ENCODE assay signal across 11 mouse cellular contexts in the genomic region with DNA sequence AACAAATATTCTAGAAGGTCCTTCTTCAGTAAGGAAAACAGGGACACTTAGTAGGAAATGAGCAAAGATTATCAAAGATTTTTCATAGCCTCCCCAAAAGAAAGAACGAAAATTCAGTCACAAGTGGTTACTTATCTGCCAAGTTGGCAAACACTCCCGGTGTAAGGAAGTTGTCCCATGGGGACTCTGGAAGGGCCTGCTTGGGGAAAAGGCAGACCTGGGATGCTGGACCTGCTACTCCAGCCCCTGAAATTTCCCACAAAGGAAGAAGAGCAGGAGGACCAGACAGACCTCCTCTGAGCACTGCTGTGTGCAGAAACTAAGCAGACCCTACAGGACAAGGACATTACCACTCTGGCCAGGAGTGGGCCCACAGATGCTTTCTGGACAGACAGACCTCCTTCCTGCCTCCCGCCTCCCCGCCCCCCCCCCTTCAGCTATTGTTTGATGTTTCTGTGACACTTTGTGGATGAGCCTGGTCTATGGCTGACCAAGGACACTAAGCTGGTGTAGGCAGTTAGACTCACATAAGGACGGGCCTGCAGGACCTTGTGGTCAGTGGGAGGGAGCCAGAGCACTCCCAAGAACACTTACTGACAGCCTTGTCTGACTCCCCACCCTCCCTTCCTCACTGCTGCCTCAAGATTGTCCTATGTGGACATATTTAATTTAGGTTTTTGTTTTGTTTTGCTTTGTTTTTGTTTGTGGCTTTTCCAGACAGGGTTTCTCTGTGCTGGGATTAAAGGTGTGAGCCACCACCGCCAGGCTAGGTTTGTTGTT. TPM values are rescaled to one million over a fixed set of nuclear protein-coding genes. Genes with fewer than 3 reads are reported as not detected.
DNase-seq lines count a peak whose midpoint lies in the region; ATAC-seq lines count a peak whose summit lies in the region.
"Had no signal": no experiment of that assay in that cellular context is flagged by ENCODE, and none has a peak within 500 bp of the region (broad histone marks: within the 10 kb centered on the region; RNA-seq: fewer than 3 reads in every experiment).

No protein-coding gene starts in this region.

- no peaks in the 10 kb centered on the region for H3K27me3 ChIP-seq in intestine, embryonic 14.5 days (replicated peaks; ENCODE audit: control insufficient read depth, insufficient read depth, low read length)
- no peaks in the 10 kb centered on the region for H3K27me3 ChIP-seq in intestine, embryonic 16.5 days (replicated peaks; ENCODE audit: control insufficient read depth, insufficient read depth, low read length)
- no peaks in the 10 kb centered on the region for H3K27me3 ChIP-seq in embryonic facial prominence, embryonic 14.5 days (replicated peaks; ENCODE audit: control insufficient read depth, insufficient read depth, low read length)
- 0 out of 2 replicates have a peak, but pooled peaks cover 2% of the 10 kb centered on the region for H3K27me3 ChIP-seq in midbrain, embryonic 13.5 days
- H3K27me3 ChIP-seq: stomach, embryonic 15.5 days had no signal

- no peak overlapping the region for H3K4me3 ChIP-seq in intestine, embryonic 14.5 days (ENCODE audit: low read depth, low read length)
- H3K4me3 ChIP-seq in intestine, embryonic 16.5 days (ENCODE audit: low read length) = no peak overlapping the region
- no peak overlapping the region for H3K4me3 ChIP-seq in embryonic facial prominence, embryonic 14.5 days (ENCODE audit: low read depth, low read length)
- H3K4me3 ChIP-seq in midbrain, embryonic 13.5 days (replicated peaks) = no peak overlapping the region
- H3K4me3 ChIP-seq: stomach, embryonic 15.5 days had no signal

- no peak overlapping the region for H3K4me2 ChIP-seq in intestine, embryonic 14.5 days (ENCODE audit: low read length)
- H3K4me2 ChIP-seq in intestine, embryonic 16.5 days (ENCODE audit: low read depth, low read length) = no peak overlapping the region
- no peak overlapping the region for H3K4me2 ChIP-seq in embryonic facial prominence, embryonic 14.5 days (ENCODE audit: low read depth, low read length)
- no peak overlapping the region for H3K4me2 ChIP-seq in midbrain, embryonic 13.5 days (replicated peaks)

- no peaks in the 10 kb centered on the region for H3K36me3 ChIP-seq in intestine, embryonic 14.5 days (ENCODE audit: control insufficient read depth, insufficient read depth, low read length)
- H3K36me3 ChIP-seq in intestine, embryonic 16.5 days (ENCODE audit: control insufficient read depth, insufficient read depth, low read length) = no peaks in the 10 kb centered on the region
- no peaks in the 10 kb centered on the region for H3K36me3 ChIP-seq in embryonic facial prominence, embryonic 14.5 days (ENCODE audit: control insufficient read depth, insufficient read depth, low read length)
- H3K36me3 ChIP-seq in midbrain, embryonic 13.5 days = no peaks in the 10 kb centered on the region
- H3K36me3 ChIP-seq: stomach, embryonic 15.5 days had no signal

- H3K4me1 ChIP-seq in intestine, embryonic 14.5 days (replicated peaks; ENCODE audit: control insufficient read depth, insufficient read depth, low read length) = peaks cover 28% of the 10 kb centered on the region
- H3K4me1 ChIP-seq in intestine, embryonic 16.5 days (ENCODE audit: control insufficient read depth, insufficient read depth, low read length) = peaks cover 26% of the 10 kb centered on the region
- H3K4me1 ChIP-seq in embryonic facial prominence, embryonic 14.5 days (ENCODE audit: control insufficient read depth, insufficient read depth, low read length) = peaks cover 17% of the 10 kb centered on the region
- H3K4me1 ChIP-seq in midbrain, embryonic 13.5 days (replicated peaks) = peaks cover 48% of the 10 kb centered on the region

- 57% methylated on average over 6 of the region's 6 CpGs for WGBS in intestine, embryonic 14.5 days
- WGBS in intestine, embryonic 16.5 days = 56% methylated on average over 6 of the region's 6 CpGs
- 42% methylated on average over 6 of the region's 6 CpGs for WGBS in embryonic facial prominence, embryonic 14.5 days
- 55% methylated on average over 6 of the region's 6 CpGs for WGBS in midbrain, embryonic 13.5 days

- peak; percentile 46 for DNase-seq in intestine, embryonic 14.5 days (ENCODE audit: low spot score)
- peak; percentile 66 for DNase-seq in adipocyte (ENCODE audit: low spot score)
- DNase-seq in embryonic facial prominence, embryonic 14.5 days (ENCODE audit: low spot score) = peak; percentile 1
- DNase-seq in layer of hippocampus, postnatal 25 days (ENCODE audit: extremely low spot score in 1 of 2, low spot score in 1 of 2) = no peak
- DNase-seq: kidney, postnatal 36 days; lung, postnatal 14 days; right cerebral cortex, postnatal 14 days had no signal

- no peak overlapping the region for H3K27ac ChIP-seq in intestine, embryonic 14.5 days (ENCODE audit: low read depth)
- no peak overlapping the region for H3K27ac ChIP-seq in intestine, embryonic 16.5 days (ENCODE audit: low read length)
- H3K27ac ChIP-seq in embryonic facial prominence, embryonic 14.5 days (replicated peaks; ENCODE audit: low read depth, low read length) = no peak overlapping the region
- H3K27ac ChIP-seq in midbrain, embryonic 13.5 days = peak overlapping the region; percentile 99

- H3K9ac ChIP-seq in intestine, embryonic 14.5 days (ENCODE audit: low read length) = no peak overlapping the region
- no peak overlapping the region for H3K9ac ChIP-seq in intestine, embryonic 16.5 days (ENCODE audit: low read depth, low read length)
- H3K9ac ChIP-seq in embryonic facial prominence, embryonic 14.5 days (ENCODE audit: low read depth, low read length) = no peak overlapping the region
- H3K9ac ChIP-seq in midbrain, embryonic 13.5 days (replicated peaks) = 0 out of 2 replicates have a peak overlapping the region, but pooled peaks have one; percentile 19
- H3K9ac ChIP-seq: stomach, embryonic 15.5 days had no signal

- H3K9me3 ChIP-seq in intestine, embryonic 14.5 days (ENCODE audit: control insufficient read depth, low read length) = no peaks in the 10 kb centered on the region
- no peaks in the 10 kb centered on the region for H3K9me3 ChIP-seq in intestine, embryonic 16.5 days (ENCODE audit: control insufficient read depth, low read length)
- H3K9me3 ChIP-seq in embryonic facial prominence, embryonic 14.5 days (ENCODE audit: control insufficient read depth, low read length) = no peaks in the 10 kb centered on the region
- H3K9me3 ChIP-seq in midbrain, embryonic 13.5 days = no peaks in the 10 kb centered on the region
- H3K9me3 ChIP-seq: stomach, embryonic 15.5 days had no signal

- ATAC-seq in intestine, embryonic 14.5 days (replicated peaks; ENCODE audit: low FRiP score, low TSS enrichment, low read depth) = no peak
- no peak for ATAC-seq in intestine, embryonic 16.5 days
- no peak for ATAC-seq in embryonic facial prominence, embryonic 14.5 days (ENCODE audit: low read depth)
- no peak for ATAC-seq in midbrain, embryonic 13.5 days
- no peak for ATAC-seq in activated CD4-positive, CD25-positive, alpha-beta regulatory T cell, adult 4 months

RNA-seq across cellular contexts. Expression of a gene that starts 34.2 kb away (rescaled TPM):
- 2,797 and 3,021 TPM in 2 replicates for polyA plus RNA-seq in intestine, embryonic 14.5 days (2014; fragmentation: Nextera tagmentation; extraction: Ambion mirVana)
- polyA plus RNA-seq in intestine, embryonic 16.5 days (2015; fragmentation: Nextera tagmentation; extraction: Ambion mirVana) = 2,886 and 2,944 TPM in 2 replicates
- polyA plus RNA-seq in embryonic facial prominence, embryonic 14.5 days (2014; fragmentation: Nextera tagmentation; extraction: Ambion mirVana) = 2,264 and 2,593 TPM in 2 replicates
- 3,928 and 4,113 TPM in 2 replicates for polyA plus RNA-seq in midbrain, embryonic 13.5 days (2015; fragmentation: Nextera tagmentation; extraction: Ambion mirVana)
- 1,000 to 10,000 TPM; 2,904 to 3,852 TPM for polyA plus RNA-seq in activated CD4-positive, CD25-positive, alpha-beta regulatory T cell, adult 4 months (2017; shearing (Covaris generic))
- 1,000 to 10,000 TPM; 1,451 to 1,562 TPM for total RNA-seq in layer of hippocampus, postnatal 25 days (2021)

RNA-seq across cellular contexts. Expression of a gene that starts 47.2 kb away (rescaled TPM):
- polyA plus RNA-seq in intestine, embryonic 14.5 days (2014; fragmentation: Nextera tagmentation; extraction: Ambion mirVana) = 0.12 and 0.65 TPM in 2 replicates
- polyA plus RNA-seq in intestine, embryonic 16.5 days (2015; fragmentation: Nextera tagmentation; extraction: Ambion mirVana) = 0.55 TPM in 1 of 2 replicates, not detected in the other
- 0.48 and 1.1 TPM in 2 replicates for polyA plus RNA-seq in embryonic facial prominence, embryonic 14.5 days (2014; fragmentation: Nextera tagmentation; extraction: Ambion mirVana)
- polyA plus RNA-seq in midbrain, embryonic 13.5 days (2015; fragmentation: Nextera tagmentation; extraction: Ambion mirVana) = 1.9 and 2.2 TPM in 2 replicates
- 1 to 10 TPM in 1 of 2 experiments, under 1 TPM in 1; 0.47 to 1.1 TPM for polyA plus RNA-seq in activated CD4-positive, CD25-positive, alpha-beta regulatory T cell, adult 4 months (2017; shearing (Covaris generic))
- total RNA-seq in layer of hippocampus, postnatal 25 days (2021) = under 1 TPM in 1 of 2 experiments, not detected in 1; 0.89 TPM

Comparison
In these comparisons a context has a peak if more than half of its experiments do, and no peak if none do; other contexts are left out.
1. DNase-seq: peak in intestine, embryonic 14.5 days (single experiment), adipocyte (single experiment) and embryonic facial prominence, embryonic 14.5 days (single experiment); none in layer of hippocampus, postnatal 25 days (0 of 2).